Mouse (Mus musculus): ENCODE data around the gene Cd8a.

DNA sequence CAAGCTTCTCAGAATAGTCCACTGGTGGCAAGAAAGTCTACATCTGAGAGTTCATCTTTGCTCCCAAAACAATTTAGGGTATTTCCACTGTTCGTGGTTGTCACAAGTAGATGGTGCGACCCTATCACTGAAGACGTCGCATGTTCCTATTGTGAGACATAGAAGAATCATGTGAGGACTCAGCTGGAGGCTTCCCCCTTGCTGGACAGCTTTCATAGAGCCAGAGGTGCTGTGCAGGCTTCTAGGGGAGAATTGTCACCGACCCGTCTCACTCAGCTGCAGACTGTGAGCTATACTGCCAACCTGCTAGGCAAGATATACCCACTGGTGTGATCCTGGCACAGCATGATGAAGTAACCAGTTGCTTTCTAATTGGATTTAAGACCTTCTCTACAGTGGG lies 21.0 kb upstream of the Cd8a start:
- no peak for TF ChIP-seq CTCF (IDR thresholded peaks at IDR 0.05; ENCODE audit: borderline replicate concordance, extremely low read depth, insufficient read depth, insufficient read length)
- no peak for TF ChIP-seq POLR2A (IDR thresholded peaks at IDR 0.05; ENCODE audit: borderline replicate concordance, extremely low read depth, insufficient read depth, insufficient read length, poor library complexity, severe bottlenecking)

All from brain, embryonic 14.5 days (tissue).